Mouse (Mus musculus) thymus, postnatal 0 days (tissue): ENCODE measurements around the gene Zfp408. TPM values are rescaled to one million over a fixed set of nuclear protein-coding genes. Genes with fewer than 3 reads are reported as not detected.
A peak's percentile ranks its signal among the peaks of the same experiment; 100 is the strongest.
"Not testable (repeated sequence)": the region's sequence is repeated elsewhere in the genome, so short reads cannot be mapped to it uniquely, and the experiment has no call there.

Experiments used
- DNase-seq: peaks from one replicate; pipeline ENCODE4 v3.0.0-alpha.2; 2015; ENCODE audit warnings: low spot score
- polyA plus RNA-seq: library from polyadenylated mRNA; unstranded; fragments of >200 nt; fragmentation: Nextera tagmentation; extraction: Ambion mirVana; gene quantifications from 2 replicates; pipeline ENCODE4 v1.2.1, GENCODE M21; 2015

Gene Zfp408
- polyA plus RNA-seq, 1 experiment from 2014 or later: 12.8 TPM

GRCm38 (mm10) chr2:91622356-91622755 is 27.2 kb downstream of the Zfp408 start:
- DNase-seq: no peak

DNA sequence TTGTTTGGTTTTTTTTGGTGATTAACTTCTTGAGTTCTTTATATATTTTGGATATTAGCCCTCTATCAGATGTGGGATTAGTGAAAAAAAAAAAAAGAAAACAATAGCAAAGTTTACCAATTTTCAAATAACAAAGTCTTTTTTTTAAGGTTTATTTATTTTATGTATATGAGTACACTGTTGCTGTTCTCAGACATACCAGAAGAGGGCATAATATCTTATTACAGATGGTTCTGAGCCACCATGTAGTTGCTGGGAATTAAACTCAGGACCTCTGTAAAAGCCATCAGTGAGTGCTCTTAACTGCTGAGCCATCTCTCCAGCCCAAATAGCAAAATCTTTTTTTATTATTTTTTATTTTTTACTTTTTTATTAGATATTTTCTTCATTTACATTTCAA is 40.2 kb downstream of the Zfp408 start:
- not testable (repeated sequence) for DNase-seq

- peak; percentile 57 for DNase-seq
These were observed 47.2 kb downstream of the Zfp408 start for GRCm38 (mm10) chr2:91602389-91602788.

- DNase-seq: no peak
These were observed 49.1 kb downstream of the Zfp408 start for GRCm38 (mm10) chr2:91600475-91600874.

Other genes with a start within 250 kb of the Zfp408 start
- 24.5 and 25.2 TPM in 2 replicates for gene 1110051M20Rik, start 205.1 kb downstream of the Zfp408 start, polyA plus RNA-seq
- gene Lrp4, start 192.3 kb downstream of the Zfp408 start, polyA plus RNA-seq: 2.0 and 2.4 TPM in 2 replicates
- 82.1 and 95.1 TPM in 2 replicates for gene Ckap5, start 123.0 kb downstream of the Zfp408 start, polyA plus RNA-seq
- gene F2, start 13.4 kb downstream of the Zfp408 start, polyA plus RNA-seq: 0.98 and 1.0 TPM in 2 replicates
- 118 and 123 TPM in 2 replicates for gene Arhgap1, start 69 bp upstream of the Zfp408 start, polyA plus RNA-seq
- gene Atg13, start 60.8 kb upstream of the Zfp408 start, polyA plus RNA-seq: 24.2 and 25.2 TPM in 2 replicates
- gene Harbi1, start 61.1 kb upstream of the Zfp408 start, polyA plus RNA-seq: 12.9 and 13.8 TPM in 2 replicates
- 12.7 and 13.0 TPM in 2 replicates for gene Ambra1, start 80.3 kb upstream of the Zfp408 start, polyA plus RNA-seq